Comparison of ENCODE assay signal across 17 mouse cellular contexts in genomic region chr6:113284931-113285330, GRCm38 (mm10). TPM values are rescaled to one million over a fixed set of nuclear protein-coding genes. Genes with fewer than 3 reads are reported as not detected.
"Had no signal": no experiment of that assay in that cellular context is flagged by ENCODE, and none has a peak within 500 bp of the region (broad histone marks: within the 10 kb centered on the region; RNA-seq: fewer than 3 reads in every experiment).

No protein-coding gene starts in this region.

- H3K27ac ChIP-seq: intestine, embryonic 15.5 days; left cerebral cortex, adult 2 months; limb, embryonic 15.5 days; liver, embryonic 12.5 days; midbrain, embryonic 12.5 days; neural tube, embryonic 15.5 days; stomach, postnatal 0 days had no signal

- H3K4me3 ChIP-seq: intestine, embryonic 15.5 days; left cerebral cortex, adult 2 months; limb, embryonic 15.5 days; liver, embryonic 12.5 days; megakaryocyte, embryonic 14.5 days; midbrain, embryonic 12.5 days; myocyte; neural tube, embryonic 15.5 days had no signal

- H3K4me2 ChIP-seq: intestine, embryonic 15.5 days; limb, embryonic 15.5 days; liver, embryonic 12.5 days; lung, embryonic 14.5 days; midbrain, embryonic 12.5 days; neural tube, embryonic 15.5 days had no signal

- H3K36me3 ChIP-seq: intestine, embryonic 15.5 days; liver, embryonic 12.5 days had no signal

- H3K9ac ChIP-seq: intestine, embryonic 15.5 days; limb, embryonic 15.5 days; liver, embryonic 12.5 days; lung, embryonic 14.5 days; midbrain, embryonic 12.5 days; neural tube, embryonic 15.5 days had no signal

- DNase-seq: kidney, adult 2 months; kidney, postnatal 25 days; lung, embryonic 14.5 days; lung, postnatal 14 days; right cerebral cortex, postnatal 4 days; spleen, adult 18-20 months had no signal

- H3K9me3 ChIP-seq: intestine, embryonic 15.5 days; limb, embryonic 15.5 days; liver, embryonic 12.5 days; megakaryocyte, embryonic 14.5 days; midbrain, embryonic 12.5 days; neural tube, embryonic 15.5 days had no signal

- ATAC-seq: intestine, embryonic 15.5 days; liver, embryonic 12.5 days; midbrain, embryonic 16.5 days had no signal

- H3K4me1 ChIP-seq: liver, embryonic 12.5 days had no signal

RNA-seq across cellular contexts. Expression of gene Cpne9, which starts 2.8 kb away (rescaled TPM):
- polyA plus RNA-seq: kidney, embryonic 16.5 days; lung, embryonic 14.5 days; stomach, postnatal 0 days had no signal
